Mouse (Mus musculus) MEL (cell line): ENCODE data around the gene Mgll. TPM values are rescaled to one million over a fixed set of nuclear protein-coding genes. Genes with fewer than 3 reads are reported as not detected.

Source experiments
- DNase-seq: peaks from one replicate; pipeline ENCODE4 v3.0.0; 2011; ENCODE audit warnings: low read depth, low spot score
- H3K27ac ChIP-seq: 2 replicates; pipeline ENCODE4 v1.5.1; 2012; ENCODE audit warnings: low read depth, mild to moderate bottlenecking, control low read depth, low read length, moderate library complexity; ENCODE audit not compliant: control insufficient read depth
- H3K27me3 ChIP-seq, 2 experiments: fragments of 150-350 bp in 1 of 2; sonication (generic) in 1 of 2; 2 replicates each; pipeline ENCODE4 v1.6.1; 2012; ENCODE audit warnings: low read length in 2 of 2, mild to moderate bottlenecking in 2 of 2, improper control_type of control experiment in 1 of 2, moderate library complexity in 1 of 2; ENCODE audit not compliant: insufficient read depth in 2 of 2, control insufficient read depth in 1 of 2
- H3K36me3 ChIP-seq, 2 experiments: 2 replicates each; pipeline ENCODE4 v1.6.1; 2012 to 2014; ENCODE audit warnings: low read length in 2 of 2, improper control_type of control experiment in 1 of 2, inconsistent platforms in 1 of 2, mild to moderate bottlenecking in 1 of 2; ENCODE audit not compliant: insufficient read depth in 2 of 2, control insufficient read depth in 1 of 2
- H3K4me1 ChIP-seq, 2 experiments: fragments of 150-350 bp in 1 of 2; sonication (generic) in 1 of 2; 2 replicates each; pipeline ENCODE4 v1.6.1; 2012; ENCODE audit warnings: low read length in 2 of 2, improper control_type of control experiment in 1 of 2, mild to moderate bottlenecking in 1 of 2; ENCODE audit not compliant: insufficient read depth in 2 of 2, control insufficient read depth in 1 of 2
- H3K4me3 ChIP-seq, 2 experiments: fragments of 150-350 bp in 1 of 2; sonication (generic) in 1 of 2; 2 replicates each; pipeline ENCODE4 v1.5.1; 2012; ENCODE audit warnings: low read depth in 2 of 2, low read length in 2 of 2, mild to moderate bottlenecking in 2 of 2, moderate library complexity in 2 of 2, control low read depth in 1 of 2, improper control_type of control experiment in 1 of 2; ENCODE audit not compliant: control insufficient read depth in 1 of 2, insufficient read depth in 1 of 2
- H3K79me2 ChIP-seq: 2 replicates; pipeline ENCODE4 v1.6.1; 2012; ENCODE audit warnings: mild to moderate bottlenecking, low read length, moderate library complexity; ENCODE audit not compliant: control insufficient read depth, poor library complexity, insufficient read depth
- H3K9ac ChIP-seq: 2 replicates; pipeline ENCODE4 v1.6.1; 2012; ENCODE audit warnings: low read depth, mild to moderate bottlenecking, control low read depth, low read length, moderate library complexity; ENCODE audit not compliant: control insufficient read depth, poor library complexity, severe bottlenecking
- H3K9me3 ChIP-seq: fragments of 150-350 bp; sonication (generic); replicated peaks from 2 replicates; pipeline ENCODE4 v1.6.1; 2012; ENCODE audit warnings: mild to moderate bottlenecking, low read length, improper control_type of control experiment, moderate library complexity; ENCODE audit not compliant: insufficient read depth
- BHLHE40 ChIP-seq: IDR thresholded peaks from 2 replicates; pipeline ENCODE4 v1.6.1; 2012; ENCODE audit warnings: low read depth, mild to moderate bottlenecking, inconsistent platforms, low read length, improper control_type of control experiment, borderline replicate concordance
- CHD1 ChIP-seq: IDR thresholded peaks from 2 replicates; pipeline ENCODE4 v1.6.1; 2012; ENCODE audit warnings: low read depth, mild to moderate bottlenecking, inconsistent platforms, low read length, improper control_type of control experiment
- CHD2 ChIP-seq: IDR thresholded peaks from 2 replicates; pipeline ENCODE4 v1.6.1; 2011; ENCODE audit warnings: low read length, improper control_type of control experiment
- EP300 ChIP-seq, 2 experiments: IDR thresholded peaks; 2 replicates each; pipeline ENCODE4 v1.6.1; 2011; ENCODE audit warnings: improper control_type of control experiment in 2 of 2, low read length in 2 of 2, low read depth in 1 of 2, mild to moderate bottlenecking in 1 of 2
- GABPA ChIP-seq: IDR thresholded peaks from 2 replicates; pipeline ENCODE4 v1.6.1; 2012; ENCODE audit warnings: low read depth, mild to moderate bottlenecking, inconsistent platforms, low read length, improper control_type of control experiment, moderate library complexity
- GATA1 ChIP-seq: IDR thresholded peaks from 2 replicates; pipeline ENCODE4 v1.6.1; 2011; ENCODE audit warnings: low read depth, low read length, improper control_type of control experiment
- KAT2A ChIP-seq: conservative IDR thresholded peaks from 2 replicates; pipeline ENCODE4 v1.6.1; 2012; ENCODE audit warnings: low read depth, low read length, improper control_type of control experiment, inconsistent platforms
- MAFK ChIP-seq: IDR thresholded peaks from 2 replicates; pipeline ENCODE4 v1.6.1; 2011; ENCODE audit warnings: low read depth, mild to moderate bottlenecking, low read length, improper control_type of control experiment, borderline replicate concordance
- MAX ChIP-seq: IDR thresholded peaks from 2 replicates; pipeline ENCODE4 v1.6.1; 2011; ENCODE audit warnings: low read length, improper control_type of control experiment
- MAZ ChIP-seq: IDR thresholded peaks from 2 replicates; pipeline ENCODE4 v1.6.1; 2012; ENCODE audit warnings: low read depth, mild to moderate bottlenecking, inconsistent platforms, low read length, improper control_type of control experiment
- MEF2A ChIP-seq: IDR thresholded peaks from 2 replicates; pipeline ENCODE4 v1.6.1; 2014; ENCODE audit warnings: low read depth, mild to moderate bottlenecking, inconsistent platforms, low read length, improper control_type of control experiment; ENCODE audit not compliant: poor library complexity, insufficient replicate concordance, severe bottlenecking; ENCODE audit errors: extremely low read depth
- MXI1 ChIP-seq: IDR thresholded peaks from 2 replicates; pipeline ENCODE4 v1.6.1; 2011; ENCODE audit warnings: mild to moderate bottlenecking, low read depth, low read length, improper control_type of control experiment
- MYB ChIP-seq: IDR thresholded peaks from 2 replicates; pipeline ENCODE4 v1.6.1; 2011; ENCODE audit warnings: mild to moderate bottlenecking, low read depth, low read length, improper control_type of control experiment
- MYC ChIP-seq: IDR thresholded peaks from 2 replicates; pipeline ENCODE4 v1.6.1; 2011; ENCODE audit warnings: low read depth, mild to moderate bottlenecking, low read length, improper control_type of control experiment, moderate library complexity
- NELFE ChIP-seq: IDR thresholded peaks from 2 replicates; pipeline ENCODE4 v1.6.1; 2011; ENCODE audit warnings: low read depth, low read length, improper control_type of control experiment
- POLR2A ChIP-seq, 2 experiments: IDR thresholded peaks; 2 replicates each; pipeline ENCODE4 v1.6.1; 2011 to 2012; ENCODE audit warnings: low read length in 2 of 2, mild to moderate bottlenecking in 2 of 2, control low read depth in 1 of 2, improper control_type of control experiment in 1 of 2, low read depth in 1 of 2, moderate library complexity in 1 of 2; ENCODE audit not compliant: control insufficient read depth in 1 of 2, insufficient read depth in 1 of 2, poor library complexity in 1 of 2
- POLR2AphosphoS2 ChIP-seq: IDR thresholded peaks from 2 replicates; pipeline ENCODE4 v1.6.1; 2011; ENCODE audit warnings: low read length, improper control_type of control experiment
- POLR2AphosphoS5 ChIP-seq: IDR thresholded peaks from 2 replicates; pipeline ENCODE4 v1.6.1; 2012; ENCODE audit warnings: low read depth, borderline replicate concordance, mild to moderate bottlenecking, inconsistent platforms, low read length, moderate library complexity, mixed read lengths
- RAD21 ChIP-seq: IDR thresholded peaks from 2 replicates; pipeline ENCODE4 v1.6.1; 2011; ENCODE audit warnings: mild to moderate bottlenecking, low read depth, low read length, improper control_type of control experiment
- RCOR1 ChIP-seq: IDR thresholded peaks from 2 replicates; pipeline ENCODE4 v1.6.1; 2012; ENCODE audit warnings: low read depth, mild to moderate bottlenecking, inconsistent platforms, low read length, improper control_type of control experiment
- SMC3 ChIP-seq: IDR thresholded peaks from 2 replicates; pipeline ENCODE4 v1.6.1; 2011; ENCODE audit warnings: low read depth, low read length, improper control_type of control experiment
- TAL1 ChIP-seq: IDR thresholded peaks from 2 replicates; pipeline ENCODE4 v1.6.1; 2012; ENCODE audit warnings: mild to moderate bottlenecking, inconsistent platforms, low read length, moderate library complexity, mixed read lengths
- UBTF ChIP-seq: IDR thresholded peaks from 2 replicates; pipeline ENCODE4 v1.6.1; 2012; ENCODE audit warnings: low read depth, mild to moderate bottlenecking, inconsistent platforms, low read length, improper control_type of control experiment, moderate library complexity, borderline replicate concordance; ENCODE audit not compliant: insufficient read depth
- USF1 ChIP-seq: IDR thresholded peaks from 2 replicates; pipeline ENCODE4 v1.6.1; 2014; ENCODE audit warnings: low read depth, mild to moderate bottlenecking, inconsistent platforms, low read length, improper control_type of control experiment, moderate library complexity
- USF2 ChIP-seq, 2 experiments: IDR thresholded peaks; 2 replicates each; pipeline ENCODE4 v1.6.1; 2011 to 2012; ENCODE audit warnings: improper control_type of control experiment in 2 of 2, low read length in 2 of 2, borderline replicate concordance in 1 of 2, inconsistent platforms in 1 of 2, low read depth in 1 of 2, mild to moderate bottlenecking in 1 of 2; ENCODE audit not compliant: insufficient read depth in 1 of 2
- ZKSCAN1 ChIP-seq: IDR thresholded peaks from 2 replicates; pipeline ENCODE4 v1.6.1; 2012; ENCODE audit warnings: low read depth, mild to moderate bottlenecking, inconsistent platforms, low read length, improper control_type of control experiment, moderate library complexity
- ZMIZ1 ChIP-seq: IDR thresholded peaks from 2 replicates; pipeline ENCODE4 v1.6.1; 2012; ENCODE audit warnings: low read depth, mild to moderate bottlenecking, inconsistent platforms, low read length, improper control_type of control experiment, moderate library complexity
- ZNF384 ChIP-seq: IDR thresholded peaks from 2 replicates; pipeline ENCODE4 v1.6.1; 2012; ENCODE audit warnings: low read depth, mild to moderate bottlenecking, inconsistent platforms, low read length, improper control_type of control experiment
- polyA plus RNA-seq, 2 experiments: library from polyadenylated mRNA; stranded (reverse) in 1 of 2; unstranded in 1 of 2; fragments of >175 nt in 1 of 2; fragments of >200 nt in 1 of 2; gene quantifications; 2 replicates each; pipeline versions ENCODE4 v1.2.1 to v1.2.4; 2012; ENCODE audit warnings: low replicate concordance in 2 of 2, low read depth in 1 of 2; ENCODE audit not compliant: insufficient read length in 2 of 2, insufficient read depth in 1 of 2, missing spikeins in 1 of 2
- total RNA-seq: library from RNA; depleted of rRNA; stranded (reverse); fragments of 300-350 nt; gene quantifications from 2 replicates; pipeline ENCODE4 v1.2.3, GENCODE M21; 2012

The Mgll gene
- total and polyA plus RNA-seq, 3 experiments = not detected

GRCm38 (mm10) chr6:88837999-88838398 is 113.8 kb downstream of the Mgll start:
- Histone ChIP-seq H3K27ac (no peak overlapping the region), H3K9me3 (no peaks in the 10 kb centered on the region), H3K4me1 (peaks cover 2 to 6% of the 10 kb centered on the region in 2 experiments; a peak in 3 of 4 replicates), H3K36me3 (no peaks in the 10 kb centered on the region), H3K27me3 (no peaks in the 10 kb centered on the region), H3K9ac (no peak overlapping the region), H3K4me3 (no peak overlapping the region), H3K79me2 (no peaks in the 10 kb centered on the region; the same call in 1 of the 2 replicates)
- TF ChIP-seq MAZ = no peak
- TF ChIP-seq ZKSCAN1 = no peak
- TF ChIP-seq CHD1 = no peak
- TF ChIP-seq MXI1 = no peak
- no peak for TF ChIP-seq EP300 (IDR thresholded peaks at IDR 0.05; ENCODE audit: low read depth in 1 of 2, low read length in 2 of 2)
- no peak for TF ChIP-seq POLR2AphosphoS5
- TF ChIP-seq RAD21 = no peak
- TF ChIP-seq UBTF = no peak
- no peak for TF ChIP-seq NELFE
- no peak for TF ChIP-seq POLR2AphosphoS2
- TF ChIP-seq SMC3 = no peak
- no peak for TF ChIP-seq CHD2
- no peak for TF ChIP-seq TAL1
- TF ChIP-seq MEF2A = no peak
- no peak for TF ChIP-seq ZMIZ1
- TF ChIP-seq GABPA = no peak
- TF ChIP-seq MYC = no peak
- no peak for DNase-seq

- Histone ChIP-seq H3K9me3 (no peaks in the 10 kb centered on the region), H3K4me1 (peaks cover 2 to 6% of the 10 kb centered on the region in 2 experiments; a peak in 2 of 4 replicates), H3K9ac (no peak overlapping the region), H3K79me2 (no peaks in the 10 kb centered on the region; the same call in 1 of the 2 replicates), H3K36me3 (no peaks in the 10 kb centered on the region), H3K27ac (no peak overlapping the region), H3K4me3 (no peak overlapping the region), H3K27me3 (no peaks in the 10 kb centered on the region)
- DNase-seq = no peak
- TF ChIP-seq USF1 = no peak
- no peak for TF ChIP-seq MAFK
- TF ChIP-seq UBTF = no peak
- TF ChIP-seq ZNF384 = no peak
- TF ChIP-seq GATA1 = no peak
- TF ChIP-seq BHLHE40 = no peak
- TF ChIP-seq RAD21 = no peak
- no peak for TF ChIP-seq USF2 (IDR thresholded peaks at IDR 0.05; ENCODE audit: borderline replicate concordance in 1 of 2, insufficient read depth in 1 of 2, low read depth in 1 of 2, low read length in 2 of 2)
- TF ChIP-seq MYC = no peak
- no peak for TF ChIP-seq POLR2A (IDR thresholded peaks at IDR 0.05; ENCODE audit: control insufficient read depth in 1 of 2, insufficient read depth in 1 of 2, low read depth in 1 of 2, low read length in 2 of 2, poor library complexity in 1 of 2)
- no peak for TF ChIP-seq RCOR1
- TF ChIP-seq KAT2A = no peak
- no peak for TF ChIP-seq MYB
- TF ChIP-seq CHD1 = no peak
- TF ChIP-seq MAX = no peak
- no peak for TF ChIP-seq NELFE
- TF ChIP-seq GABPA = no peak
These were observed 114.4 kb downstream of the Mgll start for GRCm38 (mm10) chr6:88838613-88839012.
